Comparison of ENCODE assay signal across 8 mouse cellular contexts in genomic region chr8:84723571-84723900, GRCm38 (mm10). TPM values are rescaled to one million over a fixed set of nuclear protein-coding genes. Genes with fewer than 3 reads are reported as not detected.
DNase-seq lines count a peak whose midpoint lies in the region; ATAC-seq lines count a peak whose summit lies in the region.

No protein-coding gene starts in this region.

- no peaks in the 10 kb centered on the region for H3K27me3 ChIP-seq in forebrain, embryonic 13.5 days
- H3K27me3 ChIP-seq in midbrain, embryonic 16.5 days (ENCODE audit: control insufficient read depth, insufficient read depth, low read depth, low read length) = no peaks in the 10 kb centered on the region

- intact Hi-C loops in left cerebral cortex, postnatal 14 days (cut with DNase I) = no loop called here

- ATAC-seq in forebrain, embryonic 13.5 days = no peak
- ATAC-seq in midbrain, embryonic 16.5 days = no peak
- ATAC-seq in monocyte, adult 5-6 weeks (replicated peaks; ENCODE audit: insufficient number of reproducible peaks, low FRiP score, low TSS enrichment, poor library complexity, severe bottlenecking) = no peak

- no peaks in the 10 kb centered on the region for H3K9me3 ChIP-seq in forebrain, embryonic 13.5 days (replicated peaks)
- H3K9me3 ChIP-seq in midbrain, embryonic 16.5 days (replicated peaks; ENCODE audit: control insufficient read depth, low read length, poor library complexity, severe bottlenecking) = no peaks in the 10 kb centered on the region

- peaks cover 77% of the 10 kb centered on the region for H3K4me1 ChIP-seq in forebrain, embryonic 13.5 days
- peaks cover 21% of the 10 kb centered on the region for H3K4me1 ChIP-seq in midbrain, embryonic 16.5 days (ENCODE audit: control insufficient read depth, insufficient read depth, low read length)

- WGBS in forebrain, embryonic 13.5 days = 16% methylated on average over 7 of the region's 7 CpGs
- 32% methylated on average over 7 of the region's 7 CpGs for WGBS in midbrain, embryonic 16.5 days

- peak overlapping the region; percentile 30 for H3K4me2 ChIP-seq in forebrain, embryonic 13.5 days
- peak overlapping the region; percentile 17; the same call in 1 of the 2 replicates for H3K4me2 ChIP-seq in midbrain, embryonic 16.5 days (ENCODE audit: low read length)

- peaks cover 66% of the 10 kb centered on the region for H3K36me3 ChIP-seq in forebrain, embryonic 13.5 days (ENCODE audit: poor library complexity, severe bottlenecking)
- no peaks in the 10 kb centered on the region for H3K36me3 ChIP-seq in midbrain, embryonic 16.5 days (ENCODE audit: control insufficient read depth, insufficient read depth, low read length)

- H3K4me3 ChIP-seq in forebrain, embryonic 13.5 days = no peak overlapping the region
- H3K4me3 ChIP-seq in midbrain, embryonic 16.5 days (ENCODE audit: low read depth, low read length) = no peak overlapping the region

- peak overlapping the region; percentile 49 for H3K9ac ChIP-seq in forebrain, embryonic 13.5 days
- peak overlapping the region; percentile 7; the same call in 1 of the 2 replicates for H3K9ac ChIP-seq in midbrain, embryonic 16.5 days (ENCODE audit: low read depth, low read length)

- H3K27ac ChIP-seq in forebrain, embryonic 13.5 days = peak overlapping the region; percentile 97
- peak overlapping the region; percentile 68 for H3K27ac ChIP-seq in midbrain, embryonic 16.5 days (ENCODE audit: low read length)

- DNase-seq in thymus, postnatal 0 days (ENCODE audit: low spot score) = peak; percentile 37
- no peak for DNase-seq in thymus, postnatal 10 days (ENCODE audit: low spot score in 2 of 2)
- DNase-seq in kidney, postnatal 10 days = peak; percentile 75
- DNase-seq in cerebellum, adult 11 months = no peak
- no peak for DNase-seq in left cerebral cortex, postnatal 14 days (ENCODE audit: low spot score in 2 of 2)

RNA-seq across cellular contexts. Expression of gene G430095P16Rik, which starts 0.7 kb away (rescaled TPM):
- 2.4 and 3.6 TPM in 2 replicates for polyA plus RNA-seq in thymus, postnatal 0 days (2015; fragmentation: Nextera tagmentation; extraction: Ambion mirVana)
- polyA plus RNA-seq in forebrain, embryonic 13.5 days (2015; fragmentation: Nextera tagmentation; extraction: Ambion mirVana) = 3.7 and 3.8 TPM in 2 replicates
- 0.80 and 1.1 TPM in 2 replicates for polyA plus RNA-seq in midbrain, embryonic 16.5 days (2015; fragmentation: Nextera tagmentation; extraction: Ambion mirVana)
- total RNA-seq in monocyte, adult 5-6 weeks (2017) = 6.4 to 8.9 TPM (median 8.2 TPM) in 3 replicates
- total RNA-seq in left cerebral cortex, postnatal 14 days (2021) = not detected

RNA-seq across cellular contexts. Expression of gene Lyl1, which starts 22.3 kb away (rescaled TPM):
- polyA plus RNA-seq in thymus, postnatal 0 days (2015; fragmentation: Nextera tagmentation; extraction: Ambion mirVana) = 8.1 and 8.8 TPM in 2 replicates
- polyA plus RNA-seq in forebrain, embryonic 13.5 days (2015; fragmentation: Nextera tagmentation; extraction: Ambion mirVana) = 1.9 and 2.1 TPM in 2 replicates
- polyA plus RNA-seq in midbrain, embryonic 16.5 days (2015; fragmentation: Nextera tagmentation; extraction: Ambion mirVana) = 2.2 and 3.1 TPM in 2 replicates
- 41.7 to 46.2 TPM (median 45.0 TPM) in 3 replicates for total RNA-seq in monocyte, adult 5-6 weeks (2017)
- 1 to 10 TPM; 2.7 to 4.3 TPM for total RNA-seq in left cerebral cortex, postnatal 14 days (2021)

RNA-seq across cellular contexts. Expression of gene Nacc1, which starts 35.9 kb away (rescaled TPM):
- polyA plus RNA-seq in thymus, postnatal 0 days (2015; fragmentation: Nextera tagmentation; extraction: Ambion mirVana) = 12.1 TPM in 2 replicates
- 16.1 and 18.6 TPM in 2 replicates for polyA plus RNA-seq in forebrain, embryonic 13.5 days (2015; fragmentation: Nextera tagmentation; extraction: Ambion mirVana)
- polyA plus RNA-seq in midbrain, embryonic 16.5 days (2015; fragmentation: Nextera tagmentation; extraction: Ambion mirVana) = 13.0 and 14.2 TPM in 2 replicates
- 29.0 to 50.5 TPM (median 36.3 TPM) in 3 replicates for total RNA-seq in monocyte, adult 5-6 weeks (2017)
- 10 to 100 TPM; 90.2 to 91.9 TPM for total RNA-seq in left cerebral cortex, postnatal 14 days (2021)

RNA-seq across cellular contexts. Expression of gene Trmt1, which starts 37.4 kb away (rescaled TPM):
- 50.0 and 51.5 TPM in 2 replicates for polyA plus RNA-seq in thymus, postnatal 0 days (2015; fragmentation: Nextera tagmentation; extraction: Ambion mirVana)
- polyA plus RNA-seq in forebrain, embryonic 13.5 days (2015; fragmentation: Nextera tagmentation; extraction: Ambion mirVana) = 53.5 and 59.1 TPM in 2 replicates
- 59.0 and 68.1 TPM in 2 replicates for polyA plus RNA-seq in midbrain, embryonic 16.5 days (2015; fragmentation: Nextera tagmentation; extraction: Ambion mirVana)
- 40.1 to 46.6 TPM (median 44.7 TPM) in 3 replicates for total RNA-seq in monocyte, adult 5-6 weeks (2017)
- 10 to 100 TPM; 89.3 to 96.7 TPM for total RNA-seq in left cerebral cortex, postnatal 14 days (2021)

Comparison
In these comparisons a context has a peak if more than half of its experiments do, and no peak if none do; other contexts are left out.
1. DNase-seq: peak in thymus, postnatal 0 days (single experiment) and kidney, postnatal 10 days (single experiment); none in thymus, postnatal 10 days (0 of 2), cerebellum, adult 11 months (single experiment) and left cerebral cortex, postnatal 14 days (0 of 2).